Mouse (Mus musculus) naive thymus-derived CD4-positive, alpha-beta T cell, adult 2 months (primary cell): ENCODE data around the gene Vmn1r189.
"Not testable (repeated sequence)": the region's sequence is repeated elsewhere in the genome, so short reads cannot be mapped to it uniquely, and the experiment has no call there.

Experiments
- DNase-seq: peaks from one replicate; pipeline ENCODE4 v3.0.0-alpha.2; 2011; ENCODE audit warnings: low read depth

The Vmn1r189 gene

GRCm38 (mm10) chr13:22105724-22106123 lies at the start of gene Vmn1r189:
Vmn1r189 (minus strand) TSS chr13:22105824.
- DNase-seq: not testable (repeated sequence)

- DNase-seq: not testable (repeated sequence)
These were observed 31.1 kb upstream of the Vmn1r189 start for GRCm38 (mm10) chr13:22136495-22137293.

- DNase-seq: not testable (repeated sequence)
These were observed 21.5 kb downstream of the Vmn1r189 start, which contains the start of gene Vmn1r188 for GRCm38 (mm10) chr13:22084140-22084539. Vmn1r188 (plus strand) TSS chr13:22084440.

GRCm38 (mm10) chr13:22063468-22063867 lies 42.2 kb downstream of the Vmn1r189 start:
- no peak for DNase-seq

- DNase-seq: no peak
These were observed 44.2 kb downstream of the Vmn1r189 start for GRCm38 (mm10) chr13:22061422-22061821.

DNA sequence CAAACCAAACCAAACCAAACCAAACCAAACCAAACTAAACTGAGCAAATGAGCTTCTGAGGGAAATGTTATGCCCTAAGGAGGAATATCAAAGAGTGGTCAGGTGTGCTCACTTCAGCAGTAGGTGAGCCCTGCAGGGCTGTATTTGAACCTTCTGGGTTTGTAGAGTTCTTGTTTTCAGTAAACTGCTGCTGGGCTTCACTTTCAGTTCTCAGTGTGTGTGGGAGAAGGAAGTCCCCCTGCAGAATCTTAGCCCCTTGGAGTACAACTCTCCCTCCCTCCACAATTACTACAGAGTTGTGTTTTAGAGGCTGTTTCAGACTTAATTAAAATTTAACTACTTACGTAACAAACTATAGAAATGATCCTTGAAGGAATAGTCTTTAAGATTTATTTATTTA lies 51.9 kb downstream of the Vmn1r189 start:
- DNase-seq: no peak

- DNase-seq: no peak
These were observed 54.1 kb downstream of the Vmn1r189 start for GRCm38 (mm10) chr13:22051523-22051859.

GRCm38 (mm10) chr13:22050591-22051522 lies 54.8 kb downstream of the Vmn1r189 start:
- DNase-seq: peak; percentile 90
